Mouse (Mus musculus) neural tube, embryonic 13.5 days (tissue): ENCODE measurements around the gene Prdm16. TPM values are rescaled to one million over a fixed set of nuclear protein-coding genes. Genes with fewer than 3 reads are reported as not detected.

Experiments used
- ATAC-seq: fragments of 200-750 bp; cut with Nextera tagmentation; 2 replicates; pipeline ENCODE4 v1.8.0; 2017; ENCODE audit warnings: low read depth, mild to moderate bottlenecking, moderate TSS enrichment, moderate library complexity
- H3K27ac ChIP-seq: fragments of 300-500 bp; sonication (generic); replicated peaks from 2 replicates; pipeline ENCODE4 v1.5.1; 2015; ENCODE audit warnings: moderate library complexity, mild to moderate bottlenecking, inconsistent platforms
- H3K27me3 ChIP-seq: fragments of 300-500 bp; sonication (generic); 2 replicates; pipeline ENCODE4 v1.6.1; 2015; ENCODE audit warnings: mild to moderate bottlenecking, inconsistent platforms
- H3K36me3 ChIP-seq: fragments of 300-500 bp; sonication (generic); 2 replicates; pipeline ENCODE4 v1.6.1; 2015; ENCODE audit warnings: mild to moderate bottlenecking, inconsistent platforms
- H3K4me1 ChIP-seq: fragments of 300-500 bp; sonication (generic); replicated peaks from 2 replicates; pipeline ENCODE4 v1.6.1; 2015; ENCODE audit warnings: inconsistent platforms
- H3K4me2 ChIP-seq: fragments of 300-500 bp; sonication (generic); 2 replicates; pipeline ENCODE4 v1.6.1; 2015; ENCODE audit warnings: inconsistent platforms, mild to moderate bottlenecking, moderate library complexity
- H3K4me3 ChIP-seq: fragments of 300-500 bp; sonication (generic); 2 replicates; pipeline ENCODE4 v1.5.1; 2015; ENCODE audit warnings: mild to moderate bottlenecking, inconsistent platforms
- H3K9ac ChIP-seq: fragments of 300-500 bp; sonication (generic); 2 replicates; pipeline ENCODE4 v1.6.1; 2015; ENCODE audit warnings: moderate library complexity, mild to moderate bottlenecking, inconsistent platforms
- H3K9me3 ChIP-seq: fragments of 300-500 bp; sonication (generic); 2 replicates; pipeline ENCODE4 v1.6.1; 2016; ENCODE audit warnings: inconsistent platforms
- WGBS: fragments of 180-500 bp; shearing (Covaris S2); methylation state at CpG from one replicate; pipeline ENCODE4 v1.1.7; 2015; 5-methylcytosine and 5-hydroxymethylcytosine counted together
- polyA plus RNA-seq: library from polyadenylated mRNA; unstranded; fragments of >200 nt; fragmentation: Nextera tagmentation; extraction: Ambion mirVana; gene quantifications from 2 replicates; pipeline ENCODE4 v1.2.1, GENCODE M21; 2015

Gene Prdm16
- polyA plus RNA-seq, 1 experiment from 2014 or later: 10.0 TPM

DNA sequence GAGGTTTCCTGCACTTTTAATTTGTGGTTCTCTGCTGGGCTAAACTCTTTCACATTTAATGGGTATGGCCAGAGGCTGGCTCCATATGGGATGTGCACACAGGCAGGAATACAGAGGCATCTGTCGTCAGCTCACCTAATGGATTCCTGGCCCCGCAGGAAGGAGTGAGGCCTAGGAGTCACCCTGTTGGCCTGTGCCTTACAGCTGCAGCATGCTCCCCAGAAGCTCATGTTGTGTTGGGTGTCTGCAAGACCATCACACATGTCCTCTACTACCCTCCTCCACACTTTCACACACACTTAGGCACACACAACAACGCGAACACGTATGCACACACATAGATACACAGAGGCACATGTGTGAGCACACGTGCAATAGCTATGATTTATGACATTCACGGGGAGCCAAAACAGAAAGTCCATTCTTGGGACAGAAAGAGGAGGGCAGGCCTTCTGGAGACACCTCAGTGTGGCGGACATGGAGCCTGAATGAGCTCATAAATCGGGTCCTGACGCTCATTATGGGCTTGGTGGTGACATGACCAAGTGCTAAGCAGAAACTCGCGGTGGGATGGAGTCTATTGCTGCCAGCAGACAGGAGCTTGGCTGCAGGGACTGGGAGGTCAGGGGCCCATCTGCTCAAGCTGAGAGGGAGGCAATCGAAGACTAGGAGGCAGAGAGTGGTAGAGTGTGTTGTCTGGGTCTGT is 265.0 kb downstream of the Prdm16 start:
- 36% methylated on average over 13 of the region's 13 CpGs for WGBS
- no peaks in the 10 kb centered on the region for H3K36me3 ChIP-seq
- H3K27ac ChIP-seq: no peak overlapping the region
- H3K9me3 ChIP-seq: no peaks in the 10 kb centered on the region
- no peak for ATAC-seq
- H3K4me2 ChIP-seq: no peak overlapping the region
- peaks cover 18% of the 10 kb centered on the region for H3K4me1 ChIP-seq
- H3K27me3 ChIP-seq: peaks cover 18% of the 10 kb centered on the region
- H3K4me3 ChIP-seq: no peak overlapping the region
- no peak overlapping the region for H3K9ac ChIP-seq

DNA sequence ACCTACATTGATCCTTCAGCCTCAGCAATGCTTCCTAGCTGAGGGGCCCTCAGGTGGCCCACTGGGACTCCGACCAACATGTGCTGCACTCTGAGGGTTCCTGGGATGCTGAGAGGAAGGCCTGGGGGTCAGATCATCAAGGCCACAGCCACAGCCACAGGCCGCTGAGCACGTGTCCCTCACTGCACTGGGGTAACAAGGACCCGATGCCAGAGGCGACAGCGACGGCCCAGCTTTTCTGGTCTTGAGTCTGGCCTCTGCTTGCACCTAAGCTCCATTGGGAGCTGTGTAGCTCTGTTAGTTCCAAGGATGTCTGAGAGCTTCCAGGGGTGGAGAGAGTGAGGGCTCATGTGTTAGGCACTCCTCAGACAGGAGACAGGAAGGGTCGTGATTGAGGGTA is 265.8 kb downstream of the Prdm16 start:
- no peak overlapping the region for H3K4me3 ChIP-seq
- peaks cover 18% of the 10 kb centered on the region for H3K27me3 ChIP-seq
- no peak for ATAC-seq
- H3K36me3 ChIP-seq: no peaks in the 10 kb centered on the region
- peaks cover 26% of the 10 kb centered on the region for H3K4me1 ChIP-seq
- H3K27ac ChIP-seq: no peak overlapping the region
- H3K9ac ChIP-seq: no peak overlapping the region
- H3K9me3 ChIP-seq: no peaks in the 10 kb centered on the region
- no peak overlapping the region for H3K4me2 ChIP-seq
- 81% methylated on average over 8 of the region's 8 CpGs for WGBS

DNA sequence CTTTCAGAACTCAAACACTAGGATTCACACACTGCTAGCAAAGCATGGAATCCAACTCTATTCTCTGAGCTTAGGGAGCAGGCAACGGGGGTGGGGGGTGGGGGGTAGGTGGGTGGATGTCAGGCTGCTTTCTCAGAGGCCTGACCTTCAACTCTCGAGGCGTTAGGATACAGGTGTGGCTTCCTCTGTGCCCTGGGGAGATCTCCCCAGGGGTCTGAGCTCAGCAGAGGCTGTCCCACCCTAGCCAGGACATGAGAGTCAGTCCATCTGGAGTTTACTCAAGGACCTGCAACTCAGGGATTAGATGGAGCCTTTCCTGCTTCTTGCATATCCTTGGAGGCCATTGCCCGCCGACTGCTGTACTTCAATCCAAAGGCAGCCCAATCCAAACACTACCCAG is 267.6 kb downstream of the Prdm16 start:
- Histone ChIP-seq H3K36me3 (no peaks in the 10 kb centered on the region), H3K4me1 (peaks cover 29% of the 10 kb centered on the region), H3K9ac (no peak overlapping the region), H3K27ac (no peak overlapping the region), H3K9me3 (no peaks in the 10 kb centered on the region), H3K4me3 (no peak overlapping the region), H3K4me2 (no peak overlapping the region), H3K27me3 (peaks cover 17% of the 10 kb centered on the region)
- ATAC-seq: no peak
- 85% methylated on average over 5 of the region's 5 CpGs for WGBS

DNA sequence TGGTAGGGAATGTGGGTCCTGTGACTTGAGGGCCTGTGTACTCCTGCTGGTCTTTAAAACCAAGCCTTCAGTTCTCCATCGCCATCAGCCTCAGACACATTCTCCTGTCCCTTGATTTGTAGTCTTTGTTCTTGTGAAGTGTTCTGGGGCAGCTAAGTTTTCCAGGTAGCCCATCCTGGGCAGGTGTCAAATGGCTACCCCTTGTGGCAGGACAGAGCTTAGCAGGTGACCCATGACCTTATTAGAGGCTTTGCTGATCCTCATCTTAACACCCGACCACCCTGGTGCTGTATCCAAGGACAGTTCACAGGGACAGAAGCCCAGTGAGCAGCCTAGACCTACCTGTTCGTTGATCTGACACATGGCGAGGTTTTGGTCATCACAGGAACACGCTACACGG is 269.8 kb downstream of the Prdm16 start:
- Histone ChIP-seq H3K4me1 (peaks cover 19% of the 10 kb centered on the region), H3K9ac (no peak overlapping the region), H3K4me2 (no peak overlapping the region), H3K27me3 (peaks cover 25% of the 10 kb centered on the region), H3K36me3 (no peaks in the 10 kb centered on the region), H3K9me3 (no peaks in the 10 kb centered on the region), H3K27ac (no peak overlapping the region), H3K4me3 (no peak overlapping the region)
- 85% methylated on average over 6 of the region's 6 CpGs for WGBS
- no peak for ATAC-seq

DNA sequence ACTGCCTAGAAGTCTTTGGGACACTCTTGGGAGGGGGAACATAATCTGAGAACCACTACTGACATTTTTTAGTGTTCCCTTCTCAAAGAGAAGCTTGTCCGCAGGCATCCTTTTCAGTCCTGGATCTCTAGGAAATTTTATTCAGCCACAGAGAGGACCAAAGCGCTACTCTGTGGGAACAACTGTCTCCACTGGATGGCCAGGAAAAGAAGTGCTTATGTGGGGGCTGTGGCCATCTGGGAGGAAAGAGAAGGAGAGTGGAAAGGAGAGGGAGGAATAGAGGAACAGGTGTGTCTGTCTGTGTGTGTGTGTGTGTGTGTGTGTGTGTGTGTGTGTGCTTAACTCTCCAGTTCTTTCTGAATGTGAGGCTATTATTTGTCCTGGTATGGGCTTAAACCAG is 271.9 kb downstream of the Prdm16 start:
- Histone ChIP-seq H3K4me1 (peaks cover 11% of the 10 kb centered on the region; the same call in 1 of the 2 replicates), H3K27me3 (peaks cover 25% of the 10 kb centered on the region), H3K9me3 (no peaks in the 10 kb centered on the region), H3K9ac (no peak overlapping the region), H3K4me3 (no peak overlapping the region), H3K4me2 (no peak overlapping the region), H3K27ac (no peak overlapping the region), H3K36me3 (no peaks in the 10 kb centered on the region)
- WGBS: 90% methylated on average over 2 of the region's 2 CpGs
- ATAC-seq: no peak

DNA sequence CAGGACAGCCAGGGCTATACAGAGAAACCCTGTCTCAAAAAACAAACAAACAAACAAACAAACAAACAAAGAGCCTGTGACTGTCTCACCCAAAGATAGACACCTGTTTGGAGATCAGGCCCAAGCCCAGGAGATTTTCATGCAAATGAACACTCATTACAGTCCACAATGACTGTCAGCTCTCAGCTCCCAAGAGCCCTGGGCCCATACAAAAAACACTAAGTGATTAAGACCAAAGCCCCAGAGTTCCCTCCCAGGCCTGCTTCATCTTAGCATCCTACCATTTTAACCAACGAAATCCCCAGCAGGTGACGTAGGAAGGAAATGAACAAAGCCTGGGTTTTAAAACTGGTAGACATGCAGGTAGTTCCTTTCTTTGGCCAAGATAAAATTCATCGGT is 275.8 kb downstream of the Prdm16 start:
- no peaks in the 10 kb centered on the region for H3K9me3 ChIP-seq
- H3K4me3 ChIP-seq: no peak overlapping the region
- no peaks in the 10 kb centered on the region for H3K36me3 ChIP-seq
- peaks cover 22% of the 10 kb centered on the region for H3K27me3 ChIP-seq
- 84% methylated on average over 3 of the region's 3 CpGs for WGBS
- H3K9ac ChIP-seq: no peak overlapping the region
- H3K4me2 ChIP-seq: no peak overlapping the region
- peaks cover 2% of the 10 kb centered on the region; the same call in 1 of the 2 replicates for H3K4me1 ChIP-seq
- ATAC-seq: no peak
- no peak overlapping the region for H3K27ac ChIP-seq

DNA sequence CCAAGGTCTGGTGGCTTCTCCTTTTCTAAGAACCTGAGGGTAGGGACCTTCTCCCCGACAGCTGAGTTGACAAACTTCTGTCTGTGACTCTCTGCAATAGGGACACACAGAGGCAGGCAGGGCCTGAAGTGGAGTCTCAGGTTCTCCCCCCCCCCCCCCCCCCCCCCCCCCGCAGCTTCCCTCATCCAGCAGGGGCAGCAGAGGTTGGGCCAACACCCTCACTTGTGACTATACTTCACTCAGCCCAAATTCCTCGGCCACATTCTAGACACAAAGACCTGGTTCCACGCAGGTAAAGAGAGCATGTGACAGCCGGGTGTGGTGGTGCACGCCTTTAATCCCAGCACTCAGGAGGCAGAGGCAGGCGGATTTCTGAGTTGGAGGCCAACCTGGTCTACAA is 276.2 kb downstream of the Prdm16 start:
- Histone ChIP-seq H3K27ac (no peak overlapping the region), H3K9ac (no peak overlapping the region), H3K36me3 (no peaks in the 10 kb centered on the region), H3K4me3 (no peak overlapping the region), H3K9me3 (no peaks in the 10 kb centered on the region), H3K27me3 (peaks cover 19% of the 10 kb centered on the region), H3K4me1 (no peaks in the 10 kb centered on the region), H3K4me2 (no peak overlapping the region)
- no peak for ATAC-seq
- WGBS: 91% methylated on average over 6 of the region's 7 CpGs

DNA sequence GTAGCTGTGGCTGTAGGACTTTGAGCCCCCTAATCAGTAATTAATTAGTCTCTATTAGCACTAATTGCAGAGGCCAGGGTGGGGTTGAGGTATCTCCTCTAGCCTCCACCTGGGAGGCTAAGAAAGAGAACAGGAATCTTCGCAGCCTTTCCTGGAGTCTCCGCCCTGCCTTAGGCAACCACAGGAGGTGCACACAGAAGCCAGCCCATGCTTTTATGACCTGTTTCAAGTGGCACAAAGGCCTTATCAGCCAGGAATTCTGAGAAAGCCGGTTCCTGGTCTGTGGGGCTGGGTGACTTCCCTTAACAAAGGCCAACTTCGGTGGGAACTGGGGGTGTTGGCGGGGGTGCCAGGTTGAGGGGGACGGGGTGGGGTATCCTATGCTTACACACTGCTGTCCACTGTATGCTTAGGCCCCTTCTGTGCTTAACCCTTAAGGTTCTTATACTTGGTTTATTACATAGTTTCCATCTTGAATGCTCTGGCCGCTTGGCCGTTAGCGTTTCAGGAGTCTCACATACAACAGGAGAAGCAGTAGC is 276.8 kb downstream of the Prdm16 start:
- H3K36me3 ChIP-seq: no peaks in the 10 kb centered on the region
- H3K27ac ChIP-seq: no peak overlapping the region
- no peak overlapping the region for H3K4me3 ChIP-seq
- H3K9me3 ChIP-seq: no peaks in the 10 kb centered on the region
- H3K4me2 ChIP-seq: no peak overlapping the region
- H3K4me1 ChIP-seq: no peaks in the 10 kb centered on the region
- H3K9ac ChIP-seq: no peak overlapping the region
- no peak for ATAC-seq
- peaks cover 18% of the 10 kb centered on the region for H3K27me3 ChIP-seq
- 67% methylated on average over 9 of the region's 9 CpGs for WGBS

DNA sequence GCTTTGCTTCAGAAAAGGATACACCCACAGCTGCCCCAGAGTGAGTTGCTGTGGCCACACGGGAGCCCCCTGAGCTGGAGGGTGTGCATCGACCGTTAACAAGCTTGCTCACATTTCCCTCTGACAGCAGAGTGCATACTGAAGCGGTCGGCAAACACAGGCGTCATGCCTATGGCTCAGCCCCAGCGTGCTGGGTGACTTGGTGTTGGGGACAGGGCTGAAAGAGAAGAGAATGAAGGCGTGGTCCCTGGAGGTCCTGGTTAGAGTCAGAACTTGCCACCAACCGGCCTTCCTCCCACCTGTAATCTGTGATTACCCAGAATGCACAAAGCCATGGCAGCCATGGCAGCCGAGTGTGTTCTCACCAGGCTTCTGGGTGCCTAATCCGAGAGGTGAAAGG is 277.9 kb downstream of the Prdm16 start:
- Histone ChIP-seq H3K36me3 (no peaks in the 10 kb centered on the region), H3K4me1 (no peaks in the 10 kb centered on the region), H3K4me3 (no peak overlapping the region), H3K9me3 (no peaks in the 10 kb centered on the region), H3K27ac (no peak overlapping the region), H3K9ac (no peak overlapping the region), H3K27me3 (peaks cover 12% of the 10 kb centered on the region), H3K4me2 (no peak overlapping the region)
- 64% methylated on average over 11 of the region's 11 CpGs for WGBS
- no peak for ATAC-seq

DNA sequence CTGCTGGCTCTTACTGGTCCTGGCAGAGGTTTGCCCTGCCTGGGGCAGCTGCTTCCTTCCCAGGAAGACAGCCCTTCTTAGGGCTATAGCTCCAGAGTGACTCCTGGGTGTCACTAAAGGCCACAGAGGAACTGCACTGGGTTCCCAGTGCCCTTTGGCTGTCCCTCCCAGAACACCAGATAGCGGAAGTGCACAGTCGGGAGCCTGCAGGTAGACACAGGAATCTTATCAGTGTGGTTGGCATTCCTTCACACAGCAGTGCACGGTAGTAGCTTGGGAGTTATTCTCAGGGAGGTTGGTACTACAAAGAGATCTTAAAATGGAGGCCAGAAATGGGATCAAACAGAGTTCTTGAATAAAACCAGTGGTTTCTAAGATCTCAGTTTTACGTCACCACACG is 278.3 kb downstream of the Prdm16 start:
- Histone ChIP-seq H3K27ac (no peak overlapping the region), H3K9me3 (no peaks in the 10 kb centered on the region), H3K4me1 (no peaks in the 10 kb centered on the region), H3K4me3 (no peak overlapping the region), H3K36me3 (no peaks in the 10 kb centered on the region), H3K4me2 (no peak overlapping the region), H3K9ac (no peak overlapping the region), H3K27me3 (peaks cover 8% of the 10 kb centered on the region; the same call in 1 of the 2 replicates)
- WGBS: 84% methylated on average over 5 of the region's 5 CpGs
- no peak for ATAC-seq

DNA sequence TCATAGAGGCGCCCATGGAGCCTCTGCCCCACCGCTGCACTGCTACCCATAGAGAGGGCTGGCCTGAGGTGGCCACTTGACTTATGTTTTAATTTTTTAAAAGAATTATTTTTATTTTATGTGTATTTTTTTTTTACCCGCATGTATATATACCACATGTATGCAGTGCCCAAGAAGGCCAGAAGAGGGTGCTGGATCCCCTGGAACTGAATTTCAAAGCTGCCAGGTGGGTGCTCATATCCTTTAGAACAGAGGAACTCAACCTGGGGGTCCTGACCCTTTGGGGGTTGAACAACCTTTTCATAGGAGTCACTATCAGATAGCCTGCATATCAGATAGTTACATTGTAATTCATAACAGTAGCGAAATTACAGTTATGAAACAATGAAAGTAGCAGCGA is 281.3 kb downstream of the Prdm16 start:
- no peak overlapping the region for H3K27ac ChIP-seq
- WGBS: 92% methylated on average over 5 of the region's 5 CpGs

DNA sequence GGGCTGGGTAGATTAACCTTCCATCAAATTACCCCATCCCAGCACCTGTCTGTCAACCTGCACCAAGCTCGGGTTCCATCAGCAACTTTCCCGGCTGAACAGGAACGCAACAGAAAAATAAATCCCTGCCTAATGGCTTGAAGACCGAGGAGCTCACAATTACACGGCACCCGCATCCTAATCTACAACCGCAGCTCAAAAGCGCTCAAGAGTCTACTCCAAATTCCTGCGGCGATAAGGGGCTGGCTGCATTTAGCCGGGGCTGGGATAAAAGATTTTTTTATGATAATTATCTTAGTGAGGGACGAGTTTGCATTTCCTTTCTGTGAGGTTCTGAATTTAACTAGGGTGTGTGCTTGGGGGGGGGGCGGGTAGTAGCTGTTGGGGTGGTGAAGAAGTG is 284.4 kb downstream of the Prdm16 start:
- H3K36me3 ChIP-seq: no peaks in the 10 kb centered on the region
- no peak overlapping the region for H3K27ac ChIP-seq
- H3K4me2 ChIP-seq: no peak overlapping the region
- ATAC-seq: no peak
- H3K27me3 ChIP-seq: peaks cover 19% of the 10 kb centered on the region
- WGBS: 64% methylated on average over 13 of the region's 13 CpGs
- H3K4me1 ChIP-seq: peaks cover 16% of the 10 kb centered on the region
- H3K9me3 ChIP-seq: no peaks in the 10 kb centered on the region
- H3K9ac ChIP-seq: no peak overlapping the region
- H3K4me3 ChIP-seq: no peak overlapping the region

More for the DNA sequence above, 281.3 kb downstream of the Prdm16 start:
- no peaks in the 10 kb centered on the region for H3K4me1 ChIP-seq
- no peaks in the 10 kb centered on the region for H3K9me3 ChIP-seq
- no peaks in the 10 kb centered on the region for H3K36me3 ChIP-seq
- no peak for ATAC-seq
- H3K4me2 ChIP-seq: no peak overlapping the region
- no peak overlapping the region for H3K9ac ChIP-seq
- peaks cover 16% of the 10 kb centered on the region for H3K27me3 ChIP-seq
- H3K4me3 ChIP-seq: no peak overlapping the region
